Mouse (Mus musculus): Measurements from ENCODE around the gene Saysd1. TPM values are rescaled to one million over a fixed set of nuclear protein-coding genes. Genes with fewer than 3 reads are reported as not detected.

Gene Saysd1
- polyA plus RNA-seq, 1 experiment from 2014 or later = 18.1 TPM

DNA sequence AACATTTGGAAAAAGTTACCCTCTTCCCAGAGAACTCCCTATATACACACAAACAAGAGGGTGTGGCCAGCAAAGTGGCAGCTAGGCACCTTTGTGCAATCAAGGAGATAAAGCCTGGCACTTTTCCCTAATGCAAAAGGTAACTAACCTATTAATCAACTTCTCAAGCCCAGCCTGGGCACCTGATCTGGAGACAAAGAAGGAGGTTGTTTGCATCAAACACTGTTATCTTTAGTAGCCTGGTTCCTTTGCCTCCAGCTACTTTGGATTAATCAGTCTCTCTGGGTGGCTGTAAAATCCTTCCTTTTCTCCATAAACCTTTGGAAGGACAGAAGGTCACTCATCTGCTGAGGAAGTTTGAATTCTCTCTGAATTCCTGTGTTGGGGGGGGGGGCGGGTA, 27.4 kb downstream of the Saysd1 start:
- TF ChIP-seq CTCF (IDR thresholded peaks at IDR 0.05; ENCODE audit: low read depth) = no peak

DNA sequence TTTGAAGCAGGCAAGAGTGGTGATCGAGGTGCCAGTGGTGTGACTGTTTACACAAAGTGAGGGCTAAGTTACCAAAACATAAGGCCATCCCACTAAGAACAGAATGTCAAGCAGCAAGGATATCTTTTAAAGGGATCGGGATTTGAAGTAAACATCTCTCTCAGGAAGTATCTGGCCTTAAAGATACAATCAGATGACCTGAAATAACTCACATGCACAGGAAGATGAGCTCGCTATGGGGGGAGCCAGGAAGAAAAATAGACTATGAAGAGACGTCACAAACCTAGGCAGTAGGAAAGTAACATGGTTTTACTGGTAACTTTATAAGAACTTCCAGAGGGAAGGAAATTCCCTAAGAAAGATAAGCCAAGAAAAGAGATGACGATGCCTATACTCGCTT, 32.1 kb downstream of the Saysd1 start:
- 65% methylated on average over 6 of the region's 6 CpGs for whole genome bisulfite sequencing
- Histone ChIP-seq H3K27me3 (ENCODE audit: insufficient read depth, low read length) (no peaks in the 10 kb centered on the region), H3K9me3 (replicated peaks; ENCODE audit: low read length) (no peaks in the 10 kb centered on the region), H3K27ac (0 out of 2 replicates have a peak overlapping the region, but pooled peaks have one; percentile 51), H3K9ac (ENCODE audit: low read depth, low read length) (no peak overlapping the region), H3K4me3 (replicated peaks; ENCODE audit: low read depth, low read length) (no peak overlapping the region), H3K36me3 (ENCODE audit: insufficient read depth, low read length) (no peaks in the 10 kb centered on the region), H3K4me2 (ENCODE audit: low read length) (no peak overlapping the region), H3K4me1 (replicated peaks; ENCODE audit: insufficient read depth, low read length) (no peaks in the 10 kb centered on the region)
- DNase-seq (ENCODE audit: low spot score) (peak; percentile 40), ATAC-seq (replicated peaks; ENCODE audit: low FRiP score, low read depth) (no peak)
- no peak for TF ChIP-seq CTCF (IDR thresholded peaks at IDR 0.05; ENCODE audit: low read depth)

More for the DNA sequence above, 27.4 kb downstream of the Saysd1 start:
- ATAC-seq (replicated peaks; ENCODE audit: low FRiP score, low read depth) (no peak), DNase-seq (ENCODE audit: low spot score) (no peak)
- Histone ChIP-seq H3K27me3 (ENCODE audit: insufficient read depth, low read length) (no peaks in the 10 kb centered on the region), H3K4me3 (replicated peaks; ENCODE audit: low read depth, low read length) (no peak overlapping the region), H3K4me2 (ENCODE audit: low read length) (no peak overlapping the region), H3K9ac (ENCODE audit: low read depth, low read length) (no peak overlapping the region), H3K27ac (no peak overlapping the region), H3K9me3 (replicated peaks; ENCODE audit: low read length) (no peaks in the 10 kb centered on the region), H3K36me3 (ENCODE audit: insufficient read depth, low read length) (no peaks in the 10 kb centered on the region), H3K4me1 (replicated peaks; ENCODE audit: insufficient read depth, low read length) (no peaks in the 10 kb centered on the region; the same call in 1 of the 2 replicates)
- 69% methylated on average over 1 of the region's 1 CpGs for WGBS

GRCm38 (mm10) chr14:20103207-20103606, 35.1 kb downstream of the Saysd1 start:
- TF ChIP-seq CTCF (IDR thresholded peaks at IDR 0.05; ENCODE audit: low read depth) = no peak
- ATAC-seq (replicated peaks; ENCODE audit: low FRiP score, low read depth) (no peak), DNase-seq (ENCODE audit: low spot score) (peak; percentile 48)
- Histone ChIP-seq H3K27me3 (ENCODE audit: insufficient read depth, low read length) (no peaks in the 10 kb centered on the region), H3K4me2 (ENCODE audit: low read length) (no peak overlapping the region), H3K27ac (0 out of 2 replicates have a peak overlapping the region, but pooled peaks have one; percentile 31), H3K9me3 (replicated peaks; ENCODE audit: low read length) (no peaks in the 10 kb centered on the region), H3K4me1 (replicated peaks; ENCODE audit: insufficient read depth, low read length) (no peaks in the 10 kb centered on the region), H3K36me3 (ENCODE audit: insufficient read depth, low read length) (no peaks in the 10 kb centered on the region), H3K9ac (ENCODE audit: low read depth, low read length) (no peak overlapping the region), H3K4me3 (replicated peaks; ENCODE audit: low read depth, low read length) (no peak overlapping the region)
- 44% methylated on average over 4 of the region's 4 CpGs for WGBS

- Histone ChIP-seq H3K9ac (ENCODE audit: low read depth, low read length) (no peak overlapping the region), H3K4me1 (replicated peaks; ENCODE audit: insufficient read depth, low read length) (no peaks in the 10 kb centered on the region), H3K4me3 (replicated peaks; ENCODE audit: low read depth, low read length) (no peak overlapping the region), H3K4me2 (ENCODE audit: low read length) (no peak overlapping the region), H3K36me3 (ENCODE audit: insufficient read depth, low read length) (no peaks in the 10 kb centered on the region), H3K9me3 (replicated peaks; ENCODE audit: low read length) (no peaks in the 10 kb centered on the region), H3K27me3 (ENCODE audit: insufficient read depth, low read length) (no peaks in the 10 kb centered on the region), H3K27ac (no peak overlapping the region)
- TF ChIP-seq CTCF (IDR thresholded peaks at IDR 0.05; ENCODE audit: low read depth) = no peak
- WGBS = 31% methylated on average over 5 of the region's 5 CpGs
- peak; percentile 62 for DNase-seq (ENCODE audit: low spot score)
- peak; percentile 59 for ATAC-seq (replicated peaks; ENCODE audit: low FRiP score, low read depth)
These were observed 40.3 kb downstream of the Saysd1 start for GRCm38 (mm10) chr14:20098061-20098460.

- no peak overlapping the region for H3K9ac ChIP-seq (ENCODE audit: low read depth, low read length)
- H3K27me3 ChIP-seq (ENCODE audit: insufficient read depth, low read length) = no peaks in the 10 kb centered on the region
- H3K4me1 ChIP-seq (replicated peaks; ENCODE audit: insufficient read depth, low read length) = no peaks in the 10 kb centered on the region
- ATAC-seq (replicated peaks; ENCODE audit: low FRiP score, low read depth) (no peak), DNase-seq (ENCODE audit: low spot score) (peak; percentile 64)
- 24% methylated on average over 5 of the region's 5 CpGs for WGBS
- H3K9me3 ChIP-seq (replicated peaks; ENCODE audit: low read length) = no peaks in the 10 kb centered on the region
- H3K36me3 ChIP-seq (ENCODE audit: insufficient read depth, low read length) = no peaks in the 10 kb centered on the region
- H3K27ac ChIP-seq = no peak overlapping the region
- no peak for TF ChIP-seq CTCF (IDR thresholded peaks at IDR 0.05; ENCODE audit: low read depth)
- H3K4me3 ChIP-seq (replicated peaks; ENCODE audit: low read depth, low read length) = no peak overlapping the region
- no peak overlapping the region for H3K4me2 ChIP-seq (ENCODE audit: low read length)
These were observed 43.4 kb downstream of the Saysd1 start for GRCm38 (mm10) chr14:20094942-20095341.

DNA sequence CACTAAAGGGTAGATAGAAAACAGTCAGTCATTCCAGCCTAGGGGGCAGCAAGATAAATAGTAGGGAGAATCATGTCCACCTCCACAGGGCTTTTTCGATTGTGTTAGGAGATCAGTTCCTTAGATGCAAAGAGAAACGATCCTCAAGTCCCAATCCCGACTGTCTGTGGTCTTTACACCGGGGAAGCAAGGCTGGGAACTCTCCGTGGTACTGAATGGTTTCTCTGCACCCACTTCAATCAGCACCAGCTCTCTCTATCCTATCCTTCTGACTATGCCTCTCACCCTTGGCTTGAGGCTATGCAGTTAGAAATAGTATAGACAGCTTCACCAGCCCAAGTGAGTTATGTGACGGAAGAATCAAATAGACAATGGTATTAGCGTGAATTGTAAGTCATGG, 44.8 kb downstream of the Saysd1 start:
- Histone ChIP-seq H3K27ac (no peak overlapping the region), H3K36me3 (ENCODE audit: insufficient read depth, low read length) (no peaks in the 10 kb centered on the region), H3K4me2 (ENCODE audit: low read length) (no peak overlapping the region), H3K4me3 (replicated peaks; ENCODE audit: low read depth, low read length) (no peak overlapping the region), H3K27me3 (ENCODE audit: insufficient read depth, low read length) (no peaks in the 10 kb centered on the region), H3K9ac (ENCODE audit: low read depth, low read length) (no peak overlapping the region), H3K4me1 (replicated peaks; ENCODE audit: insufficient read depth, low read length) (no peaks in the 10 kb centered on the region), H3K9me3 (replicated peaks; ENCODE audit: low read length) (no peaks in the 10 kb centered on the region)
- DNase-seq (ENCODE audit: low spot score) (peak; percentile 91), ATAC-seq (replicated peaks; ENCODE audit: low FRiP score, low read depth) (no peak)
- 0 out of 2 replicates have a peak, but pooled peaks have one; percentile 6 for TF ChIP-seq CTCF (IDR thresholded peaks at IDR 0.05; ENCODE audit: low read depth)
- WGBS = 22% methylated on average over 7 of the region's 7 CpGs

DNA sequence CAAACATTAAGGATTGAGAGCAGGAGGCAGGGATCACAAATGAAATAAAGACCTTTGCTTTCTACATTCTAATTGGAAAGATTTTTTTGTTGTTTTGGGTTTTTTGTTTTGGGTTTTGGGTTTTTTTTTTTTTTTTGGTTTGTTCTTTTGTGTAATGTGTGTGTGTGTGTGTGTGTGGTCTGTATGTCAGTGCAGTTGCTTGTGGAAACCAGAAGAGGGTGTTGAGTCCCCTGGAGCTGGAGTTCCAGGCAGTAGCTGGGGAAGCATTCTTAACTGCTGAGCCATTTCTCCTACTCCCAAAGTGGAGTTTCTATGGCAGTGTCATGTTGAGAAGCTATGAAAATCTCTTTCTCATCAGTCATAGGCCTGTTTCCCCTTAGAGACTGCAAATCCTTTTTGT, 54.0 kb downstream of the Saysd1 start:
- Histone ChIP-seq H3K9ac (ENCODE audit: low read depth, low read length) (no peak overlapping the region), H3K9me3 (replicated peaks; ENCODE audit: low read length) (no peaks in the 10 kb centered on the region), H3K27me3 (ENCODE audit: insufficient read depth, low read length) (no peaks in the 10 kb centered on the region), H3K4me1 (replicated peaks; ENCODE audit: insufficient read depth, low read length) (peaks cover 20% of the 10 kb centered on the region), H3K27ac (no peak overlapping the region), H3K36me3 (ENCODE audit: insufficient read depth, low read length) (no peaks in the 10 kb centered on the region), H3K4me2 (ENCODE audit: low read length) (no peak overlapping the region), H3K4me3 (replicated peaks; ENCODE audit: low read depth, low read length) (no peak overlapping the region)
- DNase-seq (ENCODE audit: low spot score) (no peak), ATAC-seq (replicated peaks; ENCODE audit: low FRiP score, low read depth) (no peak)
- TF ChIP-seq CTCF (IDR thresholded peaks at IDR 0.05; ENCODE audit: low read depth) = peak; percentile 19; the same call in 1 of the 2 replicates

Measured in kidney, postnatal 0 days (tissue).